Mouse (Mus musculus): ENCODE data around the gene Zfp341.

GRCm38 (mm10) chr2:154571976-154572375, 41.1 kb upstream of the Zfp341 start:
- TF ChIP-seq CTCF (IDR thresholded peaks at IDR 0.05; ENCODE audit: low read depth, low read length): no peak
- no peak for TF ChIP-seq GATA1 (IDR thresholded peaks at IDR 0.05; ENCODE audit: borderline replicate concordance, low read length)
- TF ChIP-seq POLR2AphosphoS5 (IDR thresholded peaks at IDR 0.05; ENCODE audit: insufficient replicate concordance, low read depth, low read length): no peak
- TF ChIP-seq TAL1 (conservative IDR thresholded peaks at IDR 0.05; ENCODE audit: low read depth, low read length): no peak
- no peak for TF ChIP-seq GATA2 (IDR thresholded peaks at IDR 0.05; ENCODE audit: borderline replicate concordance, low read depth, low read length)

All from G1E (cell line).